Mouse (Mus musculus): Measurements from ENCODE around the gene Wdr43.

Wdr43 gene

GRCm38 (mm10) chr17:71707715-71708114 lies 92.0 kb downstream of the Wdr43 start:
- DNase-seq, result no peak

Measured in lung, postnatal 14 days (tissue).